16 mouse cellular contexts compared by ENCODE assay signal in the genomic region with DNA sequence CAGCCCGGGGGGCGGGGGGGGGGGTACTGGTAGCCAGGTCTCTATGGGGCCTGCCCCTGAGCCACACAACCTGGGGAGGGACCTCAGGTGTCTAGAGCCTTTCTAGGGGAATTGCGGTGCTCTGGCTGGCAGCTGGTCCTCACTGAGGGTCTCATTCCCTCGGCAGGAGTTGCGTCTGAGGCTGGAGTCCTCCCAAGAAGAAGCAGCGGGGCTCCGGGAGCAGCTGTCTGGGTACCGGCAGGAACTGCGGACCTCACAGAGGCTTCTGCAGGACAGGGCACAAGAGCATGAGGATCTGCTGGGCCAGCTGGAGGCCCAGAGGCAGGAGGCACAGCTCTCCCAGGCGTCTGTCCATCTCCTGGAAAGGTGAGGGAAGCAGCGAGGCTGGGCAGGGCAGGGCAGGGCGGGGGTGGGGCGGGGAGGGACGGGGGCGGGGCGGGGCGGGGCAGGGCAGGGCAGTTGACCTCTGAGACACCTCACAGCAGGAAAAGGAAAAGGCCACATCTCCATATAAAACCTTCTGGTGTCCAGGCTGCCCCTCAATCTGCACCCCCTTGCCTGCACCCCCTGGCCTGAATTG. TPM values are rescaled to one million over a fixed set of nuclear protein-coding genes. Genes with fewer than 3 reads are reported as not detected.
DNase-seq lines count a peak whose midpoint lies in the region; ATAC-seq and TF ChIP-seq lines count a peak whose summit lies in the region.
"Had no signal": no experiment of that assay in that cellular context is flagged by ENCODE, and none has a peak within 500 bp of the region (broad histone marks: within the 10 kb centered on the region; RNA-seq: fewer than 3 reads in every experiment).

No protein-coding gene starts in this region.

- no peaks in the 10 kb centered on the region for H3K36me3 ChIP-seq in intestine, embryonic 14.5 days (ENCODE audit: control insufficient read depth, insufficient read depth, low read length)
- no peaks in the 10 kb centered on the region for H3K36me3 ChIP-seq in intestine, postnatal 0 days (ENCODE audit: control insufficient read depth, insufficient read depth)
- no peaks in the 10 kb centered on the region for H3K36me3 ChIP-seq in ES-E14 (ENCODE audit: control insufficient read depth, insufficient read depth, low read length, poor library complexity, severe bottlenecking)
- H3K36me3 ChIP-seq in embryonic facial prominence, embryonic 11.5 days (replicated peaks; ENCODE audit: control insufficient read depth, insufficient read depth, low read depth, low read length): no peaks in the 10 kb centered on the region
- H3K36me3 ChIP-seq in limb, embryonic 13.5 days: no peaks in the 10 kb centered on the region

- no peak for TF ChIP-seq CTCF in intestine, postnatal 0 days (IDR thresholded peaks at IDR 0.05; ENCODE audit: low read depth)

- no peaks in the 10 kb centered on the region for H3K4me1 ChIP-seq in intestine, embryonic 14.5 days (replicated peaks; ENCODE audit: control insufficient read depth, insufficient read depth, low read length)
- H3K4me1 ChIP-seq in intestine, postnatal 0 days (replicated peaks; ENCODE audit: control insufficient read depth, insufficient read depth, low read length): no peaks in the 10 kb centered on the region
- peaks cover 3 to 24% of the 10 kb centered on the region in 2 experiments; a peak in 3 of 4 replicates for H3K4me1 ChIP-seq in ES-E14 (ENCODE audit: control insufficient read depth in 2 of 2, insufficient read depth in 2 of 2, low read length in 2 of 2, poor library complexity in 1 of 2)
- H3K4me1 ChIP-seq in embryonic facial prominence, embryonic 11.5 days (ENCODE audit: control insufficient read depth, insufficient read depth, low read length): no peaks in the 10 kb centered on the region
- H3K4me1 ChIP-seq in limb, embryonic 13.5 days: peaks cover 16% of the 10 kb centered on the region; the same call in 1 of the 2 replicates

- no peak overlapping the region for H3K4me3 ChIP-seq in intestine, embryonic 14.5 days (ENCODE audit: low read depth, low read length)
- H3K4me3 ChIP-seq in intestine, postnatal 0 days (ENCODE audit: low read depth, low read length): no peak overlapping the region
- peak overlapping the region; percentile 31 to 39 for H3K4me3 ChIP-seq in ES-E14 (ENCODE audit: insufficient read depth in 1 of 2, low read depth in 1 of 2, low read length in 2 of 2, poor library complexity in 1 of 2, severe bottlenecking in 1 of 2)
- H3K4me3 ChIP-seq in embryonic facial prominence, embryonic 11.5 days (ENCODE audit: low read depth, low read length): no peak overlapping the region
- no peak overlapping the region for H3K4me3 ChIP-seq in limb, embryonic 13.5 days
- H3K4me3 ChIP-seq: gastrocnemius, adult 2 months had no signal

- H3K9me3 ChIP-seq in intestine, embryonic 14.5 days (ENCODE audit: control insufficient read depth, low read length): no peaks in the 10 kb centered on the region
- no peaks in the 10 kb centered on the region for H3K9me3 ChIP-seq in intestine, postnatal 0 days (ENCODE audit: control insufficient read depth)
- no peaks in the 10 kb centered on the region for H3K9me3 ChIP-seq in ES-E14 (ENCODE audit: control insufficient read depth, insufficient read depth, low read depth, low read length)
- no peaks in the 10 kb centered on the region for H3K9me3 ChIP-seq in embryonic facial prominence, embryonic 11.5 days (replicated peaks; ENCODE audit: control insufficient read depth, low read length)
- H3K9me3 ChIP-seq in limb, embryonic 13.5 days: no peaks in the 10 kb centered on the region; the same call in 1 of the 2 replicates

- 0 out of 2 replicates have a peak overlapping the region, but pooled peaks have one; percentile 23 for H3K4me2 ChIP-seq in intestine, embryonic 14.5 days (ENCODE audit: low read length)
- H3K4me2 ChIP-seq in intestine, postnatal 0 days (replicated peaks; ENCODE audit: low read depth): no peak overlapping the region
- peak overlapping the region; percentile 11; the same call in 1 of the 2 replicates for H3K4me2 ChIP-seq in embryonic facial prominence, embryonic 11.5 days (ENCODE audit: low read depth, low read length)
- H3K4me2 ChIP-seq in limb, embryonic 13.5 days (replicated peaks): peak overlapping the region; percentile 28; the same call in 1 of the 2 replicates
- H3K4me2 ChIP-seq: heart, embryonic 11.5 days had no signal

- in situ Hi-C loops in ES-E14 (cut with MboI; ENCODE audit: low sequenced_read_pairs in 2 of 2, unreplicated experiment in 2 of 2): no loop called here

- H3K27me3 ChIP-seq in intestine, embryonic 14.5 days (replicated peaks; ENCODE audit: control insufficient read depth, insufficient read depth, low read length): no peaks in the 10 kb centered on the region
- peaks cover 3% of the 10 kb centered on the region; the same call in 1 of the 2 replicates for H3K27me3 ChIP-seq in intestine, postnatal 0 days (replicated peaks; ENCODE audit: control insufficient read depth, insufficient read depth, low read length)
- H3K27me3 ChIP-seq in embryonic facial prominence, embryonic 11.5 days (ENCODE audit: control insufficient read depth, insufficient read depth, low read length): no peaks in the 10 kb centered on the region; the same call in 1 of the 2 replicates
- H3K27me3 ChIP-seq in limb, embryonic 13.5 days: peaks cover 17% of the 10 kb centered on the region

- 10% methylated on average over 16 of the region's 17 CpGs for WGBS in intestine, embryonic 14.5 days
- 17% methylated on average over 11 of the region's 17 CpGs for WGBS in intestine, postnatal 0 days
- WGBS in embryonic facial prominence, embryonic 11.5 days: 5% methylated on average over 9 of the region's 17 CpGs
- WGBS in limb, embryonic 13.5 days: 2% methylated on average over 13 of the region's 17 CpGs

- no peak for DNase-seq in intestine, embryonic 14.5 days (ENCODE audit: low spot score)
- DNase-seq in ES-E14 (ENCODE audit: low read depth, low spot score): no peak
- no peak for DNase-seq in embryonic facial prominence, embryonic 11.5 days (ENCODE audit: low spot score)
- DNase-seq in testis, postnatal 10 days (ENCODE audit: low spot score): no peak
- DNase-seq in layer of hippocampus, adult 18-20 months (ENCODE audit: low spot score in 2 of 2): no peak
- DNase-seq: adrenal gland, postnatal 10 days; gastrocnemius, adult 2 months; kidney, postnatal 4 days; liver, postnatal 0 days; retina, postnatal 1 day; spleen, adult 18-20 months had no signal

- no peak overlapping the region for H3K27ac ChIP-seq in intestine, embryonic 14.5 days (ENCODE audit: low read depth)
- no peak overlapping the region for H3K27ac ChIP-seq in intestine, postnatal 0 days (ENCODE audit: low read depth, low read length)
- H3K27ac ChIP-seq in ES-E14 (ENCODE audit: insufficient read depth, low read depth, low read length, poor library complexity, severe bottlenecking): no peak overlapping the region
- no peak overlapping the region for H3K27ac ChIP-seq in embryonic facial prominence, embryonic 11.5 days (replicated peaks; ENCODE audit: low read depth, low read length)
- H3K27ac ChIP-seq in limb, embryonic 13.5 days: no peak overlapping the region
- H3K27ac ChIP-seq: gastrocnemius, adult 2 months had no signal

- no peak for ATAC-seq in intestine, embryonic 14.5 days (replicated peaks; ENCODE audit: low FRiP score, low TSS enrichment, low read depth)
- no peak for ATAC-seq in intestine, postnatal 0 days
- no peak for ATAC-seq in embryonic facial prominence, embryonic 11.5 days (replicated peaks; ENCODE audit: insufficient number of reproducible peaks, low FRiP score, low TSS enrichment, low read depth)
- ATAC-seq in limb, embryonic 13.5 days (ENCODE audit: low FRiP score, low read depth): no peak
- ATAC-seq in CD4-positive, CD25-positive, alpha-beta regulatory T cell, adult 4 months: no peak
- ATAC-seq: liver, postnatal 0 days had no signal

- H3K9ac ChIP-seq in intestine, embryonic 14.5 days (ENCODE audit: low read length): no peak overlapping the region
- H3K9ac ChIP-seq in intestine, postnatal 0 days (ENCODE audit: low read depth, low read length): no peak overlapping the region
- no peak overlapping the region; the same call in 1 of the 2 replicates for H3K9ac ChIP-seq in ES-E14 (ENCODE audit: insufficient read depth, low read depth, low read length, poor library complexity, severe bottlenecking)
- no peak overlapping the region for H3K9ac ChIP-seq in embryonic facial prominence, embryonic 11.5 days (replicated peaks; ENCODE audit: low read length)
- peak overlapping the region; percentile 43; the same call in 1 of the 2 replicates for H3K9ac ChIP-seq in limb, embryonic 13.5 days
- H3K9ac ChIP-seq: liver, postnatal 0 days had no signal

RNA-seq across cellular contexts. Expression of a gene that starts 22.3 kb away (rescaled TPM):
- 0.04 and 0.16 TPM in 2 replicates for polyA plus RNA-seq in intestine, embryonic 14.5 days (2014; fragmentation: Nextera tagmentation; extraction: Ambion mirVana)
- 0.04 TPM in 1 of 2 replicates, not detected in the other for polyA plus RNA-seq in intestine, postnatal 0 days (2015; fragmentation: Nextera tagmentation; extraction: Ambion mirVana)
- total RNA-seq in ES-E14 (2012; rRNA removed): 3.1 and 3.2 TPM in 2 replicates
- polyA plus RNA-seq in embryonic facial prominence, embryonic 11.5 days (2014; fragmentation: Nextera tagmentation; extraction: Ambion mirVana): 0.14 and 0.25 TPM in 2 replicates
- polyA plus RNA-seq in limb, embryonic 13.5 days (2015; fragmentation: Nextera tagmentation; extraction: Ambion mirVana): 0.31 and 0.32 TPM in 2 replicates
- polyA plus RNA-seq in CD4-positive, CD25-positive, alpha-beta regulatory T cell, adult 4 months (2017; shearing (Covaris generic)): not detected
- total RNA-seq in layer of hippocampus, adult 18-20 months (2021): under 1 TPM; 0.20 to 0.42 TPM
- total RNA-seq: gastrocnemius, adult 2 months had no signal
- polyA plus RNA-seq: liver, postnatal 0 days had no signal

RNA-seq across cellular contexts. Expression of a gene that starts 30.1 kb away (rescaled TPM):
- polyA plus RNA-seq in intestine, embryonic 14.5 days (2014; fragmentation: Nextera tagmentation; extraction: Ambion mirVana): 3.2 and 3.9 TPM in 2 replicates
- 22.5 and 24.3 TPM in 2 replicates for polyA plus RNA-seq in intestine, postnatal 0 days (2015; fragmentation: Nextera tagmentation; extraction: Ambion mirVana)
- 0.62 and 0.90 TPM in 2 replicates for total RNA-seq in ES-E14 (2012; rRNA removed)
- polyA plus RNA-seq in embryonic facial prominence, embryonic 11.5 days (2014; fragmentation: Nextera tagmentation; extraction: Ambion mirVana): 0.08 and 0.36 TPM in 2 replicates
- 0.94 and 1.1 TPM in 2 replicates for polyA plus RNA-seq in limb, embryonic 13.5 days (2015; fragmentation: Nextera tagmentation; extraction: Ambion mirVana)
- polyA plus RNA-seq in CD4-positive, CD25-positive, alpha-beta regulatory T cell, adult 4 months (2017; shearing (Covaris generic)): not detected
- not detected for total RNA-seq in layer of hippocampus, adult 18-20 months (2021)
- total RNA-seq: adrenal gland, postnatal 10 days; gastrocnemius, adult 2 months; left cerebral cortex, postnatal 25 days had no signal

RNA-seq across cellular contexts. Expression of a gene that starts 44.8 kb away (rescaled TPM):
- 4.9 and 5.3 TPM in 2 replicates for polyA plus RNA-seq in intestine, embryonic 14.5 days (2014; fragmentation: Nextera tagmentation; extraction: Ambion mirVana)
- 0.81 and 1.0 TPM in 2 replicates for polyA plus RNA-seq in intestine, postnatal 0 days (2015; fragmentation: Nextera tagmentation; extraction: Ambion mirVana)
- 11.8 and 13.3 TPM in 2 replicates for total RNA-seq in ES-E14 (2012; rRNA removed)
- 5.3 and 5.6 TPM in 2 replicates for polyA plus RNA-seq in embryonic facial prominence, embryonic 11.5 days (2014; fragmentation: Nextera tagmentation; extraction: Ambion mirVana)
- 32.1 and 47.5 TPM in 2 replicates for polyA plus RNA-seq in limb, embryonic 13.5 days (2015; fragmentation: Nextera tagmentation; extraction: Ambion mirVana)
- polyA plus RNA-seq in CD4-positive, CD25-positive, alpha-beta regulatory T cell, adult 4 months (2017; shearing (Covaris generic)): under 1 TPM in 1 of 2 experiments, not detected in 1; 0.13 TPM
- 1 to 10 TPM; 4.8 to 6.1 TPM for total RNA-seq in layer of hippocampus, adult 18-20 months (2021)

RNA-seq across cellular contexts. Expression of a gene that starts 55.8 kb away (rescaled TPM):
- polyA plus RNA-seq in intestine, embryonic 14.5 days (2014; fragmentation: Nextera tagmentation; extraction: Ambion mirVana): not detected in 2 replicates
- polyA plus RNA-seq in intestine, postnatal 0 days (2015; fragmentation: Nextera tagmentation; extraction: Ambion mirVana): 3.2 and 3.5 TPM in 2 replicates
- total RNA-seq in ES-E14 (2012; rRNA removed): not detected in 2 replicates
- not detected in 2 replicates for polyA plus RNA-seq in embryonic facial prominence, embryonic 11.5 days (2014; fragmentation: Nextera tagmentation; extraction: Ambion mirVana)
- not detected in 2 replicates for polyA plus RNA-seq in limb, embryonic 13.5 days (2015; fragmentation: Nextera tagmentation; extraction: Ambion mirVana)
- not detected for polyA plus RNA-seq in CD4-positive, CD25-positive, alpha-beta regulatory T cell, adult 4 months (2017; shearing (Covaris generic))
- total RNA-seq in layer of hippocampus, adult 18-20 months (2021): not detected
- total RNA-seq: gastrocnemius, adult 2 months; left cerebral cortex, postnatal 25 days had no signal
- polyA plus RNA-seq: heart, embryonic 11.5 days had no signal

Comparison
In these comparisons a context has a peak if more than half of its experiments do, and no peak if none do; other contexts are left out.
1. H3K4me3 ChIP-seq: peak in ES-E14 (2 of 2); none in intestine, embryonic 14.5 days (single experiment), intestine, postnatal 0 days (single experiment), embryonic facial prominence, embryonic 11.5 days (single experiment) and limb, embryonic 13.5 days (single experiment).